Mouse (Mus musculus): ENCODE measurements around the gene Tuba1b. TPM values are rescaled to one million over a fixed set of nuclear protein-coding genes. Genes with fewer than 3 reads are reported as not detected.

Gene Tuba1b
- total RNA-seq, 2 experiments from 2014 or later, result 873 to 889 TPM

DNA sequence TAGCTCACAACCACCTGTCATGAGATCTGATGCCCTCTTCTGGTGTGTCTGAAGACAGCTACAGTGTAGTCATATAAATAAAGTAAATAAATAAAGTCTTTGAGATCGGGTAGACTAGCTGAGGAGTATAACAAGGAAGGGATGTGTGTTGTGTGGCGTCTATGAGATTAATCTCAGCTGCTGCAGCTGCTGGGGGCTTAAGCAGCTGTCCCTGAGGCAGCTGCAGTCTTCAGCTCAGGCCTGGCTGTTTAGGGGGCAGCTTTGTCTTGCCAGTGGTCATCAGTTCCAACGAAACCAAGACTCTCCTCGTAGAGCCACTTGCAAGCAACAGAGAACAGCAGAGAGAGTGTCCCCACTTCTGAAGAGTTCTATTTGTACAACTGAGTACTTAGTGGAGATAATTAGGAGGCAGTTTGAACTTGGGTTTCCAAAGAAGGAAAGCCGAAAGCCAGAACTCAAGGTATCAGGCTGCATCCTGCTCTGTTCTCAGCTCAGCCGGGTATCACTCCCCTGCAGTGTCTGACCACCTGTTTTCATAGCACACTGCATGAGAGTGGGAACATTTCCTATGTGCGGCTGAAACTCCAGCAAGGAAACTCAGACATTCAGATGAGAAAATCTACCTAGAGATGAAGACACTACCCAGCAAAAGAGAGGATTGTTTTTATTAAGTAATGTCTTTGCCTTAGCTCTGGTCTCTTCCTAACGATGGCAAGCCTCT lies 47.5 kb downstream of the Tuba1b start:
- DNase-seq, result no peak

- DNase-seq, result no peak
Observed at GRCm38 (mm10) chr15:98884106-98884505, 50.3 kb downstream of the Tuba1b start.

- no peak for DNase-seq
Observed at GRCm38 (mm10) chr15:98883661-98884060, 50.7 kb downstream of the Tuba1b start.

DNA sequence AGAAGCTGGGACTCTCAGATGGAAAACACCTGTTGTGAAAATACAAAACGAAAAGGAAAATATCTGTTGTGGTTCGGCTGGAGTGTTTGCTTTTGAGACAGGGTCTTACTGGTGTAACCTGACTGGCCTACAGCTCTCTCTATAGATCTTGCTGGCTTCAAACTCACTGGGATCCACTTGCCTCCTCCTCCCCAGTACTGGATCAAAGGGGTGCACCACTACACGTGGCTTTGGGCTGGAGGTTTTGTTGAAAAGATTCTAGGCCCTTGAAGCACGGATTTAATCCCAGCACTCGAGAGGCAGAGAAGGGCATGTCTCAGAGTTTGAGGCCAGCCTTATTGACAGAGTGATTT lies 52.7 kb downstream of the Tuba1b start:
- no peak for DNase-seq

Other genes with a start within 250 kb of the Tuba1b start
- gene Ccdc65, start 226.4 kb downstream of the Tuba1b start, total RNA-seq (2021), result under 1 TPM; 0.38 to 0.55 TPM
- gene Fkbp11, start 206.4 kb downstream of the Tuba1b start, total RNA-seq (2021), result 10 to 100 TPM; 11.0 to 12.8 TPM
- gene Arf3, start 171.4 kb downstream of the Tuba1b start, total RNA-seq (2021), result 10 to 100 TPM; 40.9 to 43.7 TPM
- under 1 TPM; 0.36 to 0.50 TPM for gene Wnt10b, start 156.4 kb downstream of the Tuba1b start, total RNA-seq (2021)
- gene Wnt1, start 144.7 kb downstream of the Tuba1b start, total RNA-seq (2021), result not detected
- 1 to 10 TPM in 1 of 2 experiments, under 1 TPM in 1; 0.93 to 1.2 TPM for gene Ddn, start 125.1 kb downstream of the Tuba1b start, total RNA-seq (2021)
- 10 to 100 TPM; 88.9 to 89.3 TPM for gene Prkag1, start 103.0 kb downstream of the Tuba1b start, total RNA-seq (2021)
- 10 to 100 TPM; 65.6 to 67.2 TPM for gene Kmt2d, start 63.4 kb downstream of the Tuba1b start, total RNA-seq (2021)
- 1 to 10 TPM; 2.0 TPM for gene Rhebl1, start 40.0 kb downstream of the Tuba1b start, total RNA-seq (2021)
- 1 to 10 TPM; 2.7 to 3.5 TPM for gene Dhh, start 36.0 kb downstream of the Tuba1b start, total RNA-seq (2021)
- gene Lmbr1l, start 16.3 kb downstream of the Tuba1b start, total RNA-seq (2021), result 10 to 100 TPM; 14.1 to 15.9 TPM
- gene Gm49450, start 19.0 kb upstream of the Tuba1b start, total RNA-seq (2021), result not detected
- gene Tuba1a, start 19.1 kb upstream of the Tuba1b start, total RNA-seq (2021), result 100 to 1,000 TPM; 435 TPM
- gene Tuba1c, start 95.3 kb upstream of the Tuba1b start, total RNA-seq (2021), result 100 to 1,000 TPM; 200 to 203 TPM
- gene Prph, start 120.6 kb upstream of the Tuba1b start, total RNA-seq (2021), result 1 to 10 TPM in 1 of 2 experiments, under 1 TPM in 1; 0.60 to 1.3 TPM
- gene Troap, start 140.0 kb upstream of the Tuba1b start, total RNA-seq (2021), result 10 to 100 TPM; 17.8 to 18.7 TPM
- under 1 TPM in 1 of 2 experiments, not detected in 1; 0.19 TPM for gene C1ql4, start 153.3 kb upstream of the Tuba1b start, total RNA-seq (2021)
- 1 to 10 TPM in 1 of 2 experiments, under 1 TPM in 1; 0.79 to 1.2 TPM for gene Dnajc22, start 158.6 kb upstream of the Tuba1b start, total RNA-seq (2021)
- 10 to 100 TPM; 24.8 to 28.3 TPM for gene Spats2, start 191.4 kb upstream of the Tuba1b start, total RNA-seq (2021)

Measured in heart, postnatal 4 days (tissue).